Mouse (Mus musculus) layer of hippocampus, postnatal 25 days (tissue): ENCODE measurements around the gene Sept12. TPM values are rescaled to one million over a fixed set of nuclear protein-coding genes. Genes with fewer than 3 reads are reported as not detected.

ENCODE experiments used
- DNase-seq, 2 experiments: peaks; one replicate each; pipeline ENCODE4 v3.0.0; 2022; ENCODE audit warnings: mixed read lengths in 2 of 2, low spot score in 1 of 2; ENCODE audit errors: extremely low spot score in 1 of 2
- total RNA-seq, 2 experiments: library from RNA; stranded (reverse); gene quantifications; 2 replicates each; pipeline ENCODE4 v1.2.3; 2021

Gene Sept12
- not detected for total RNA-seq

- no peak for DNase-seq
Measured at GRCm38 (mm10) chr16:4997553-4997952, at the start of gene Sept12. TSS of gene Sept12 (minus strand) at chr16:4997852.

- DNase-seq: no peak
Measured at GRCm38 (mm10) chr16:5045322-5045721, 47.7 kb upstream of the Sept12 start.

GRCm38 (mm10) chr16:5036649-5037234, 39.1 kb upstream of the Sept12 start:
- no peak for DNase-seq

- no peak for DNase-seq
Measured at GRCm38 (mm10) chr16:5035591-5035990, 37.9 kb upstream of the Sept12 start.

- no peak for DNase-seq
Measured at GRCm38 (mm10) chr16:5029847-5030246, 32.2 kb upstream of the Sept12 start.

- no peak for DNase-seq
Measured at GRCm38 (mm10) chr16:5024021-5024420, 26.4 kb upstream of the Sept12 start.

GRCm38 (mm10) chr16:5014578-5014977, 16.9 kb upstream of the Sept12 start:
- no peak for DNase-seq

- peak; percentile 88 to 96 for DNase-seq
Measured at GRCm38 (mm10) chr16:5013054-5013838, 15.6 kb upstream of the Sept12 start, which contains the start of gene Rogdi. TSS of gene Rogdi (minus strand) at chr16:5013553.

- DNase-seq: no peak
Measured at GRCm38 (mm10) chr16:5012036-5013005, 14.7 kb upstream of the Sept12 start.

GRCm38 (mm10) chr16:5011285-5011684, 13.6 kb upstream of the Sept12 start:
- DNase-seq: no peak

- no peak for DNase-seq
Measured at GRCm38 (mm10) chr16:5010371-5010935, 12.8 kb upstream of the Sept12 start.

- no peak for DNase-seq
Measured at GRCm38 (mm10) chr16:5008076-5008475, 10.4 kb upstream of the Sept12 start.

- no peak for DNase-seq
Measured at GRCm38 (mm10) chr16:5007492-5007891, 9.8 kb upstream of the Sept12 start.

- DNase-seq: no peak
Measured at GRCm38 (mm10) chr16:5007067-5007466, 9.4 kb upstream of the Sept12 start, which contains the start of gene Smim22. TSS of gene Smim22 (plus strand) at chr16:5007288.

GRCm38 (mm10) chr16:5000611-5001010, 3.0 kb upstream of the Sept12 start:
- DNase-seq: no peak

GRCm38 (mm10) chr16:4998984-4999383, 1.3 kb upstream of the Sept12 start:
- no peak for DNase-seq

GRCm38 (mm10) chr16:4993276-4993675, 4.4 kb downstream of the Sept12 start:
- no peak for DNase-seq

GRCm38 (mm10) chr16:4984717-4985116, 12.9 kb downstream of the Sept12 start:
- no peak for DNase-seq

- DNase-seq: no peak
Measured at GRCm38 (mm10) chr16:4979755-4980380, 17.8 kb downstream of the Sept12 start.
